Mouse (Mus musculus) right cerebral cortex, postnatal 10 days (tissue): ENCODE measurements around the gene Ccdc96.
A peak's percentile ranks its signal among the peaks of the same experiment; 100 is the strongest.

Experiments used
- DNase-seq, 2 experiments: peaks; one replicate each; pipeline ENCODE4 v3.0.0; 2021; ENCODE audit warnings: low spot score in 2 of 2

Gene Ccdc96

GRCm38 (mm10) chr5:36472876-36473655, 11.3 kb upstream of the Ccdc96 start:
- DNase-seq, result no peak

- DNase-seq, result peak in 1 of 2 experiments; percentile 74
These were observed 10.1 kb upstream of the Ccdc96 start for GRCm38 (mm10) chr5:36474283-36474682.

GRCm38 (mm10) chr5:36477486-36477885, 6.9 kb upstream of the Ccdc96 start:
- DNase-seq, result no peak

GRCm38 (mm10) chr5:36478540-36479420, 5.6 kb upstream of the Ccdc96 start:
- DNase-seq, result no peak

GRCm38 (mm10) chr5:36479735-36480134, 4.7 kb upstream of the Ccdc96 start:
- DNase-seq, result no peak

GRCm38 (mm10) chr5:36480398-36480797, 4.0 kb upstream of the Ccdc96 start:
- DNase-seq, result no peak

- no peak for DNase-seq
These were observed 3.3 kb upstream of the Ccdc96 start for GRCm38 (mm10) chr5:36481114-36481513.

GRCm38 (mm10) chr5:36483203-36484101, 936 bp upstream of the Ccdc96 start:
- DNase-seq, result peak; percentile 63 to 66

- DNase-seq, result no peak
These were observed 918 bp downstream of the Ccdc96 start for GRCm38 (mm10) chr5:36485306-36485705.

GRCm38 (mm10) chr5:36489225-36489624, 4.8 kb downstream of the Ccdc96 start:
- DNase-seq, result no peak

GRCm38 (mm10) chr5:36493919-36494318, 9.5 kb downstream of the Ccdc96 start:
- DNase-seq, result no peak

GRCm38 (mm10) chr5:36494709-36495108, 10.3 kb downstream of the Ccdc96 start:
- DNase-seq, result no peak

GRCm38 (mm10) chr5:36505235-36505634, 20.8 kb downstream of the Ccdc96 start:
- DNase-seq, result no peak

GRCm38 (mm10) chr5:36505643-36506042, 21.3 kb downstream of the Ccdc96 start:
- DNase-seq, result no peak

GRCm38 (mm10) chr5:36508351-36508750, 24.0 kb downstream of the Ccdc96 start:
- no peak for DNase-seq

GRCm38 (mm10) chr5:36510956-36511355, 26.6 kb downstream of the Ccdc96 start:
- DNase-seq, result no peak

GRCm38 (mm10) chr5:36515126-36515525, 30.7 kb downstream of the Ccdc96 start:
- DNase-seq, result peak in 1 of 2 experiments; percentile 45

- DNase-seq, result no peak
These were observed 31.2 kb downstream of the Ccdc96 start for GRCm38 (mm10) chr5:36515558-36515957.

GRCm38 (mm10) chr5:36517596-36517995, 33.2 kb downstream of the Ccdc96 start:
- no peak for DNase-seq

GRCm38 (mm10) chr5:36519751-36520150, 35.4 kb downstream of the Ccdc96 start:
- DNase-seq, result no peak

GRCm38 (mm10) chr5:36522782-36523181, 38.4 kb downstream of the Ccdc96 start:
- no peak for DNase-seq

GRCm38 (mm10) chr5:36523219-36523703, 38.9 kb downstream of the Ccdc96 start:
- no peak for DNase-seq
